Mouse (Mus musculus): ENCODE data around the gene Tecpr2.

- TF ChIP-seq CTCF (IDR thresholded peaks at IDR 0.05; ENCODE audit: borderline replicate concordance, insufficient read depth, low read depth, low read length), result no peak
- no peak for TF ChIP-seq POLR2A (IDR thresholded peaks at IDR 0.05; ENCODE audit: borderline replicate concordance, insufficient read depth, low read length)
Measured at GRCm38 (mm10) chr12:110871247-110871646, 17.8 kb upstream of the Tecpr2 start.
